ENCODE assay signal across 25 mouse cellular contexts in the genomic region with DNA sequence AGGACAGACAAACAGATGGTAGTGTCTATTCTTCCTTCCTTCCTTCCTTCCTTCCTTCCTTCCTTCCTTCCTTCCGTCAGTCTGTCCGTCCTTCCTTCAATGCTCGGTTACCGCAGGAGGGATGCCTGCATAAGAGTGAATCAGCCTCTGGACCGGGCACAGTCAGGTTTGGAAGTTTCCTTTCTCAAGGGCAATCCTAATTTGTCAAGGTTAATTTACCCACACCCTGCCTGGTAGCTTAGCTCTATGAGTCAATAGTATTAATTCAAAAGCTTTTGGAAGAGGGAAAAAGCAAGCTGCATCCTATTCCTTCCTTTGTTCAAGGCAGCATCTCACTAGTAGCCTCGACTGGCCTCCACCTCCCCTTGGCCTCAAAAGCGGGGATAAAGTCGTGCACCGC.
"Had no signal": no experiment of that assay in that cellular context is flagged by ENCODE, and none has a peak within 500 bp of the region (broad histone marks: within the 10 kb centered on the region; RNA-seq: fewer than 3 reads in every experiment).

No protein-coding gene starts in this region.

- H3K9ac ChIP-seq: heart, embryonic 13.5 days; heart, embryonic 15.5 days; hindbrain, embryonic 13.5 days; hindbrain, embryonic 15.5 days; kidney, embryonic 15.5 days; limb, embryonic 13.5 days; limb, embryonic 15.5 days; liver, embryonic 13.5 days had no signal

- DNase-seq: gastrocnemius, postnatal 14 days; gastrocnemius, postnatal 36 days; heart, adult 2 months; heart, postnatal 14 days; heart, postnatal 36 days; kidney, adult 11 months; kidney, adult 2 months; kidney, adult 9 months; kidney, postnatal 14 days; kidney, postnatal 36 days; layer of hippocampus, adult 9-11 months; layer of hippocampus, postnatal 36 days; left cerebral cortex, postnatal 4 days; liver, embryonic 13.5 days had no signal

- H3K9me3 ChIP-seq: heart, embryonic 13.5 days; heart, embryonic 15.5 days; hindbrain, embryonic 13.5 days; hindbrain, embryonic 15.5 days; kidney, embryonic 15.5 days; limb, embryonic 13.5 days; limb, embryonic 15.5 days; liver, embryonic 13.5 days had no signal

- H3K27ac ChIP-seq: heart, adult 2 months; heart, embryonic 15.5 days; hindbrain, embryonic 13.5 days; hindbrain, embryonic 15.5 days; hindbrain, postnatal 0 days; kidney, embryonic 15.5 days; kidney, postnatal 0 days; limb, embryonic 13.5 days had no signal

- H3K27me3 ChIP-seq: heart, embryonic 13.5 days; heart, embryonic 15.5 days; hindbrain, embryonic 13.5 days; hindbrain, embryonic 15.5 days; kidney, embryonic 15.5 days; limb, embryonic 13.5 days; limb, embryonic 15.5 days; liver, embryonic 13.5 days had no signal

- ATAC-seq: hindbrain, postnatal 0 days; intestine, embryonic 16.5 days had no signal

- H3K4me2 ChIP-seq: heart, embryonic 11.5 days; heart, embryonic 13.5 days; heart, embryonic 15.5 days; hindbrain, embryonic 13.5 days; hindbrain, embryonic 15.5 days; kidney, embryonic 15.5 days; limb, embryonic 13.5 days; limb, embryonic 15.5 days; liver, embryonic 13.5 days had no signal

- H3K4me3 ChIP-seq: heart, adult 2 months; heart, embryonic 13.5 days; heart, embryonic 15.5 days; hindbrain, embryonic 13.5 days; hindbrain, embryonic 15.5 days; kidney, embryonic 15.5 days; limb, embryonic 13.5 days; limb, embryonic 15.5 days; liver, embryonic 13.5 days had no signal

- H3K36me3 ChIP-seq: heart, embryonic 13.5 days; heart, embryonic 15.5 days; hindbrain, embryonic 13.5 days; hindbrain, embryonic 15.5 days; kidney, embryonic 15.5 days; limb, embryonic 13.5 days; limb, embryonic 15.5 days; liver, embryonic 13.5 days had no signal
